Mouse (Mus musculus) hindbrain, embryonic 11.5 days (tissue): Measurements from ENCODE around the gene Slc38a10. TPM values are rescaled to one million over a fixed set of nuclear protein-coding genes. Genes with fewer than 3 reads are reported as not detected.

Experiments used
- ATAC-seq: fragments of 200-750 bp; cut with Nextera tagmentation; 2 replicates; pipeline ENCODE4 v1.8.0; 2017; ENCODE audit warnings: mild to moderate bottlenecking, moderate TSS enrichment, moderate library complexity; ENCODE audit not compliant: low FRiP score
- DNase-seq: peaks from one replicate; pipeline ENCODE4 v3.0.0-alpha.2; 2015; ENCODE audit warnings: low spot score
- H3K27ac ChIP-seq: fragments of 300-500 bp; sonication (generic); 2 replicates; pipeline ENCODE4 v1.5.1; 2014; ENCODE audit warnings: mild to moderate bottlenecking, low read depth, low read length
- H3K27me3 ChIP-seq: fragments of 300-500 bp; sonication (generic); 2 replicates; pipeline ENCODE4 v1.6.1; 2014; ENCODE audit warnings: mild to moderate bottlenecking, low read length, moderate library complexity, mixed read lengths; ENCODE audit not compliant: control insufficient read depth, insufficient read depth
- H3K36me3 ChIP-seq: fragments of 300-500 bp; sonication (generic); 2 replicates; pipeline ENCODE4 v1.6.1; 2014; ENCODE audit warnings: mild to moderate bottlenecking, low read length, moderate library complexity, mixed read lengths; ENCODE audit not compliant: control insufficient read depth, insufficient read depth
- H3K4me1 ChIP-seq: fragments of 300-500 bp; sonication (generic); replicated peaks from 2 replicates; pipeline ENCODE4 v1.6.1; 2014; ENCODE audit warnings: low read length, mixed read lengths; ENCODE audit not compliant: control insufficient read depth, insufficient read depth
- H3K4me2 ChIP-seq: fragments of 300-500 bp; sonication (generic); replicated peaks from 2 replicates; pipeline ENCODE4 v1.6.1; 2014; ENCODE audit warnings: mild to moderate bottlenecking, low read depth, low read length
- H3K4me3 ChIP-seq: fragments of 300-500 bp; sonication (generic); 2 replicates; pipeline ENCODE4 v1.5.1; 2014; ENCODE audit warnings: low read depth, low read length
- H3K9ac ChIP-seq: fragments of 300-500 bp; sonication (generic); 2 replicates; pipeline ENCODE4 v1.6.1; 2014; ENCODE audit warnings: low read depth, low read length
- H3K9me3 ChIP-seq: fragments of 300-500 bp; sonication (generic); 2 replicates; pipeline ENCODE4 v1.6.1; 2016; ENCODE audit warnings: low read length; ENCODE audit not compliant: control insufficient read depth
- WGBS: fragments of 180-500 bp; shearing (Covaris S2); extraction: QIAGEN DNeasy Blood & Tissue Kit; methylation state at CpG from one replicate; pipeline ENCODE4 v1.1.7; 2014; 5-methylcytosine and 5-hydroxymethylcytosine counted together
- polyA plus RNA-seq: library from polyadenylated mRNA; unstranded; fragments of >200 nt; fragmentation: Nextera tagmentation; extraction: Ambion mirVana; gene quantifications from 2 replicates; pipeline ENCODE4 v1.2.1, GENCODE M21; 2014

Gene Slc38a10
- polyA plus RNA-seq, 1 experiment from 2014 or later: 64.7 TPM

GRCm38 (mm10) chr11:120187236-120188101 is 36.3 kb upstream of the Slc38a10 start:
- Histone ChIP-seq H3K4me2 (peak overlapping the region; percentile 100), H3K4me3 (peak overlapping the region; percentile 90), H3K27me3 (no peaks in the 10 kb centered on the region), H3K36me3 (no peaks in the 10 kb centered on the region), H3K4me1 (peaks cover 36% of the 10 kb centered on the region), H3K27ac (peak overlapping the region; percentile 99), H3K9ac (peak overlapping the region; percentile 100), H3K9me3 (no peaks in the 10 kb centered on the region)
- ATAC-seq (no peak), DNase-seq (peak; percentile 78)
- WGBS: under 1% methylated on average over 41 of the region's 43 CpGs

DNA sequence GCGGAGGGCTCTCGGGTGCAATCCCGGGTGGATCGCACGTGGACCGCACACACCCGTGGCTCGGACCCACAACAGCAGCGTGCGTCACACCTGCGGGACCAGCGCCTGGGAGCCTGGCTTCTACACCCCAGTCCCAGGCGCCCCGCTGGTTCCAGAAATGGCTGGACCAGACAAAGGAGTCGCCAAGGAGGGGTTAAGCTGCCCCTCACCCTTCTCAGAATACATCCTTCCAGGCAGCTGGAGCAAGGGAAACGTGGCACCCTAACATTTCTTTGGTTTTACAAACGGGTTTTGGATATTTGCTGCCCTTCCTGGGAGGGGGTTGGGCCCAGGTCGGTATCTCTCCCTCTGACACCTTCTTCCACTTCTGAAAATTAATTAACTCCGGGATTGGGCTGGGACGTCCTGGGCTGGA is 35.7 kb upstream of the Slc38a10 start:
- Histone ChIP-seq H3K4me3 (peak overlapping the region; percentile 90), H3K4me1 (peaks cover 41% of the 10 kb centered on the region), H3K9ac (peak overlapping the region; percentile 100), H3K27me3 (no peaks in the 10 kb centered on the region), H3K27ac (peak overlapping the region; percentile 99), H3K9me3 (no peaks in the 10 kb centered on the region), H3K4me2 (peak overlapping the region; percentile 100), H3K36me3 (no peaks in the 10 kb centered on the region)
- ATAC-seq (no peak), DNase-seq (peak; percentile 82)
- WGBS: 1% methylated on average over 20 of the region's 20 CpGs

GRCm38 (mm10) chr11:120186145-120186740 is 35.1 kb upstream of the Slc38a10 start:
- Histone ChIP-seq H3K4me3 (peak overlapping the region; percentile 90), H3K36me3 (no peaks in the 10 kb centered on the region), H3K9me3 (no peaks in the 10 kb centered on the region), H3K27ac (peak overlapping the region; percentile 99), H3K9ac (peak overlapping the region; percentile 100), H3K4me1 (peaks cover 41% of the 10 kb centered on the region), H3K4me2 (peak overlapping the region; percentile 100), H3K27me3 (no peaks in the 10 kb centered on the region)
- peak; percentile 50 for DNase-seq
- WGBS: 4% methylated on average over 18 of the region's 18 CpGs
- no peak for ATAC-seq

GRCm38 (mm10) chr11:120185316-120186141 is 34.4 kb upstream of the Slc38a10 start:
- Histone ChIP-seq H3K27me3 (no peaks in the 10 kb centered on the region), H3K9me3 (no peaks in the 10 kb centered on the region), H3K27ac (peak overlapping the region; percentile 99), H3K4me3 (peak overlapping the region; percentile 90), H3K4me1 (peaks cover 40% of the 10 kb centered on the region), H3K36me3 (no peaks in the 10 kb centered on the region), H3K4me2 (peak overlapping the region; percentile 100), H3K9ac (peak overlapping the region; percentile 100)
- under 1% methylated on average over 54 of the region's 54 CpGs for WGBS
- 0 out of 2 replicates have a peak, but pooled peaks have one; percentile 15 for ATAC-seq
- DNase-seq: peak; percentile 82

- under 1% methylated on average over 16 of the region's 16 CpGs for WGBS
- peak; percentile 28; the same call in 1 of the 2 replicates for ATAC-seq
Measured at GRCm38 (mm10) chr11:120184371-120185315, 33.5 kb upstream of the Slc38a10 start.

GRCm38 (mm10) chr11:120183708-120184107 is 32.6 kb upstream of the Slc38a10 start:
- WGBS: 10% methylated on average over 11 of the region's 11 CpGs
- peaks cover 36% of the 10 kb centered on the region for H3K4me1 ChIP-seq
- H3K27ac ChIP-seq: peak overlapping the region; percentile 99

More at GRCm38 (mm10) chr11:120184371-120185315, 33.5 kb upstream of the Slc38a10 start:
- H3K4me3 ChIP-seq: peak overlapping the region; percentile 90
- no peaks in the 10 kb centered on the region for H3K9me3 ChIP-seq
- peak overlapping the region; percentile 100 for H3K4me2 ChIP-seq
- no peaks in the 10 kb centered on the region for H3K36me3 ChIP-seq
- peak overlapping the region; percentile 99 for H3K27ac ChIP-seq
- peaks cover 36% of the 10 kb centered on the region for H3K4me1 ChIP-seq
- DNase-seq: peak; percentile 68
- H3K27me3 ChIP-seq: no peaks in the 10 kb centered on the region
- peak overlapping the region; percentile 100 for H3K9ac ChIP-seq

GRCm38 (mm10) chr11:120183180-120183579 is 32.0 kb upstream of the Slc38a10 start:
- Histone ChIP-seq H3K4me1 (peaks cover 36% of the 10 kb centered on the region), H3K27ac (peak overlapping the region; percentile 99), H3K9me3 (no peaks in the 10 kb centered on the region), H3K9ac (peak overlapping the region; percentile 100; the same call in 1 of the 2 replicates), H3K4me3 (no peak overlapping the region), H3K27me3 (no peaks in the 10 kb centered on the region), H3K4me2 (0 out of 2 replicates have a peak overlapping the region, but pooled peaks have one; percentile 3), H3K36me3 (no peaks in the 10 kb centered on the region)
- no peak for DNase-seq
- 0% methylated on average over 1 of the region's 1 CpGs for WGBS
- ATAC-seq: no peak

More at GRCm38 (mm10) chr11:120183708-120184107, 32.6 kb upstream of the Slc38a10 start:
- H3K27me3 ChIP-seq: no peaks in the 10 kb centered on the region
- H3K9me3 ChIP-seq: no peaks in the 10 kb centered on the region
- no peaks in the 10 kb centered on the region for H3K36me3 ChIP-seq
- peak overlapping the region; percentile 100 for H3K9ac ChIP-seq
- H3K4me3 ChIP-seq: peak overlapping the region; percentile 3; the same call in 1 of the 2 replicates
- ATAC-seq (no peak), DNase-seq (peak; percentile 35)
- peak overlapping the region; percentile 100 for H3K4me2 ChIP-seq
